In genomic region chr4:82037473-82037872, GRCm38 (mm10) we compare ENCODE assay signal across 16 mouse cellular contexts.
"Had no signal": no experiment of that assay in that cellular context is flagged by ENCODE, and none has a peak within 500 bp of the region (broad histone marks: within the 10 kb centered on the region; RNA-seq: fewer than 3 reads in every experiment).

No protein-coding gene starts in this region.

- H3K9me3 ChIP-seq: neural tube, embryonic 13.5 days; neural tube, embryonic 15.5 days; stomach, embryonic 15.5 days had no signal

- H3K27me3 ChIP-seq: neural tube, embryonic 13.5 days; neural tube, embryonic 15.5 days; stomach, embryonic 15.5 days had no signal

- H3K4me2 ChIP-seq: neural tube, embryonic 13.5 days; neural tube, embryonic 15.5 days; stomach, embryonic 15.5 days had no signal

- H3K4me3 ChIP-seq: neural tube, embryonic 13.5 days; neural tube, embryonic 15.5 days; stomach, embryonic 15.5 days had no signal

- H3K27ac ChIP-seq: neural tube, embryonic 13.5 days; neural tube, embryonic 15.5 days; stomach, embryonic 15.5 days; stomach, postnatal 0 days had no signal

- DNase-seq: retina, postnatal 1 day; right cerebral cortex, adult 18-20 months; right cerebral cortex, postnatal 14 days; right cerebral cortex, postnatal 25 days; right cerebral cortex, postnatal 4 days; spleen, adult 18-20 months; thymus, adult 18-20 months; thymus, adult 2 months; thymus, postnatal 14 days; thymus, postnatal 25 days; thymus, postnatal 36 days; thymus, postnatal 4 days had no signal

- H3K9ac ChIP-seq: neural tube, embryonic 13.5 days; neural tube, embryonic 15.5 days; stomach, embryonic 15.5 days had no signal

- H3K36me3 ChIP-seq: neural tube, embryonic 13.5 days; neural tube, embryonic 15.5 days; stomach, embryonic 15.5 days had no signal

- H3K4me1 ChIP-seq: neural tube, embryonic 13.5 days; neural tube, embryonic 15.5 days; stomach, embryonic 15.5 days had no signal
